Mouse (Mus musculus) kidney, postnatal 0 days (tissue): ENCODE results near the gene Gm6040. TPM values are rescaled to one million over a fixed set of nuclear protein-coding genes. Genes with fewer than 3 reads are reported as not detected.

ENCODE experiments used
- ATAC-seq: fragments of 200-750 bp; cut with Nextera tagmentation; replicated peaks from 2 replicates; pipeline ENCODE4 v1.8.0; 2017; ENCODE audit warnings: low read depth, moderate number of reproducible peaks, moderate TSS enrichment, moderate library complexity; ENCODE audit not compliant: low FRiP score
- DNase-seq: peaks from one replicate; pipeline ENCODE4 v3.0.0-alpha.2; 2016; ENCODE audit warnings: low spot score
- H3K27ac ChIP-seq: fragments of 300-500 bp; sonication (generic); 2 replicates; pipeline ENCODE4 v1.5.1; 2014; ENCODE audit warnings: mild to moderate bottlenecking
- H3K27me3 ChIP-seq: fragments of 300-500 bp; sonication (generic); 2 replicates; pipeline ENCODE4 v1.6.1; 2014; ENCODE audit warnings: low read length, mixed read lengths; ENCODE audit not compliant: insufficient read depth
- H3K36me3 ChIP-seq: fragments of 300-500 bp; sonication (generic); 2 replicates; pipeline ENCODE4 v1.6.1; 2014; ENCODE audit warnings: low read length, mixed read lengths; ENCODE audit not compliant: insufficient read depth
- H3K4me1 ChIP-seq: fragments of 300-500 bp; sonication (generic); replicated peaks from 2 replicates; pipeline ENCODE4 v1.6.1; 2014; ENCODE audit warnings: antibody characterized with exemption, low read length, mixed read lengths; ENCODE audit not compliant: insufficient read depth
- H3K4me2 ChIP-seq: fragments of 300-500 bp; sonication (generic); 2 replicates; pipeline ENCODE4 v1.6.1; 2014; ENCODE audit warnings: mild to moderate bottlenecking, low read length, moderate library complexity, mixed read lengths
- H3K4me3 ChIP-seq: fragments of 300-500 bp; sonication (generic); replicated peaks from 2 replicates; pipeline ENCODE4 v1.5.1; 2014; ENCODE audit warnings: low read depth, low read length
- H3K9ac ChIP-seq: fragments of 300-500 bp; sonication (generic); 2 replicates; pipeline ENCODE4 v1.6.1; 2014; ENCODE audit warnings: low read depth, low read length
- H3K9me3 ChIP-seq: fragments of 300-500 bp; sonication (generic); replicated peaks from 2 replicates; pipeline ENCODE4 v1.6.1; 2016; ENCODE audit warnings: low read length, inconsistent platforms, mixed read lengths
- CTCF ChIP-seq: IDR thresholded peaks from 2 replicates; pipeline ENCODE4 v1.5.1; 2016; ENCODE audit warnings: antibody characterized with exemption, low read depth, mild to moderate bottlenecking, moderate library complexity
- WGBS: fragments of 180-500 bp; shearing (Covaris S2); extraction: QIAGEN DNeasy Blood & Tissue Kit; methylation state at CpG from one replicate; pipeline ENCODE4 v1.1.7; 2014; 5-methylcytosine and 5-hydroxymethylcytosine counted together
- polyA plus RNA-seq: library from polyadenylated mRNA; unstranded; fragments of >200 nt; fragmentation: Nextera tagmentation; extraction: Ambion mirVana; gene quantifications from 2 replicates; pipeline ENCODE4 v1.2.1, GENCODE M21; 2015

The Gm6040 gene
- 0.13 TPM in 1 of 2 replicates, not detected in the other for polyA plus RNA-seq

- H3K4me1 ChIP-seq, result no peaks in the 10 kb centered on the region
- H3K4me3 ChIP-seq, result no peak within 1 kb of the TSS
- no peak within 1 kb of the TSS for H3K4me2 ChIP-seq
- TF ChIP-seq CTCF, result no peak
- no peaks in the 10 kb centered on the region for H3K9me3 ChIP-seq
- 72% methylated on average over 3 of the region's 3 CpGs for WGBS
- H3K27ac ChIP-seq, result no peak within 1 kb of the TSS
- H3K9ac ChIP-seq, result no peak within 1 kb of the TSS
- H3K36me3 ChIP-seq, result no peaks in the 10 kb centered on the region
- DNase-seq (no peak), ATAC-seq (no peak)
- H3K27me3 ChIP-seq, result no peaks in the 10 kb centered on the region
Observed at GRCm38 (mm10) chr8:20921971-20922370, at the start of gene Gm6040. Gene Gm6040, minus strand, starts transcription at chr8:20922071.

GRCm38 (mm10) chr8:20964531-20964930 is 42.7 kb upstream of the Gm6040 start:
- no peak overlapping the region for H3K4me2 ChIP-seq
- WGBS, result 81% methylated on average over 2 of the region's 2 CpGs

DNA sequence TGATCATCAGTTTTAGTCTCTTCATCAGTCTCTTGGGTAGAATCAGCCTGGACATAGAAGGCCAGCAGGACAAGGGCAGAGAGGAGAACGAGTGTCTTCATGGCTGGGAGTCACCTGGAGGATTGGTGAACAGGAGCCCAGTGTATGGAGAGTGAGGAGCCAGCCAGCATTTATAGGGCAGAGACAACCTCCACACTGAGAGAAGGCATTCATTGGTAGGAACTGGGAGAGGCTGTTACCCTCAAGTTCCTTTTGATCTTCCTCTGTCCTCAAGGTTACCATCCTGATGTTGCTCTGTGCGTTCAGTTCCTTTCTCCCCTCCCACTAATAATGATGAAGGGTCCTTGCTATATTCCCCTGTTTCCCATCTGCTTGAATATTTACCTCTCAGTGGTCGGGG is 22.7 kb upstream of the Gm6040 start, which contains the start of gene AY761185:
AY761185 (minus strand) TSS at position 101 of the 400 bp plus-strand sequence.
- WGBS, result 78% methylated on average over 3 of the region's 3 CpGs
- no peak for DNase-seq
- no peak for ATAC-seq
- Histone ChIP-seq H3K27me3 (no peaks in the 10 kb centered on the region), H3K4me2 (no peak within 1 kb of the TSS), H3K9me3 (0 out of 2 replicates have a peak, but pooled peaks cover 3% of the 10 kb centered on the region), H3K36me3 (no peaks in the 10 kb centered on the region), H3K9ac (no peak within 1 kb of the TSS), H3K4me1 (no peaks in the 10 kb centered on the region), H3K4me3 (no peak within 1 kb of the TSS), H3K27ac (no peak within 1 kb of the TSS)
- no peak for TF ChIP-seq CTCF

More at GRCm38 (mm10) chr8:20964531-20964930, 42.7 kb upstream of the Gm6040 start:
- DNase-seq (no peak), ATAC-seq (no peak)
- Histone ChIP-seq H3K36me3 (no peaks in the 10 kb centered on the region), H3K9me3 (no peaks in the 10 kb centered on the region), H3K27ac (no peak overlapping the region), H3K27me3 (no peaks in the 10 kb centered on the region), H3K9ac (no peak overlapping the region), H3K4me1 (no peaks in the 10 kb centered on the region), H3K4me3 (no peak overlapping the region)
- no peak for TF ChIP-seq CTCF

DNA sequence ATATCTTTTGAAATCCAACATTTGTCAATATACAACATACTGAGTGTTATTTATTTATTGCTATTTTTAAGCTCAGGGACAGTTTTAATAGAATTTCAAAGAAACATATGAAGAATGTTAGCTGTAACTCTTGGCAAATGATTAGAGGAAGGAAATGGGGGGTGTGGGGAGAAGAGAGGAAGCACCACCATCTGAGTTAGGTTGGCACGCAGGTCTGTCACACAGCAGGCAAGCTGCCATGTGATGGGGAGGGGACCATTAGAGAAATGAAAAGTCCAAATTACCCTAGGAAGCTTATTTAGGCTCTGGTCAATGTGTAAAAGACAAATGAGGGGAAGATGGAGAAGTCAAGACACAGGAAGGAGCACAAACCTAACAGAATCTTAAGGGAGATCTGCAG is 9.6 kb downstream of the Gm6040 start:
- DNase-seq (no peak), ATAC-seq (no peak)
- no peak for TF ChIP-seq CTCF
- H3K36me3 ChIP-seq, result no peaks in the 10 kb centered on the region
- no peak overlapping the region for H3K4me3 ChIP-seq
- H3K27me3 ChIP-seq, result no peaks in the 10 kb centered on the region
- WGBS, result 82% methylated on average over 1 of the region's 1 CpGs
- no peaks in the 10 kb centered on the region; the same call in none of the 2 replicates for H3K9me3 ChIP-seq
- no peaks in the 10 kb centered on the region for H3K4me1 ChIP-seq
- no peak overlapping the region for H3K27ac ChIP-seq
- no peak overlapping the region for H3K9ac ChIP-seq
- H3K4me2 ChIP-seq, result no peak overlapping the region

- no peak for DNase-seq
- WGBS, result 66% methylated on average over 2 of the region's 2 CpGs
- Histone ChIP-seq H3K27ac (no peak overlapping the region), H3K4me3 (no peak overlapping the region), H3K27me3 (no peaks in the 10 kb centered on the region), H3K9ac (no peak overlapping the region), H3K36me3 (no peaks in the 10 kb centered on the region), H3K4me1 (no peaks in the 10 kb centered on the region), H3K9me3 (no peaks in the 10 kb centered on the region; the same call in 1 of the 2 replicates), H3K4me2 (no peak overlapping the region)
- ATAC-seq, result no peak
- no peak for TF ChIP-seq CTCF
Observed at GRCm38 (mm10) chr8:20908256-20908655, 13.6 kb downstream of the Gm6040 start.

DNA sequence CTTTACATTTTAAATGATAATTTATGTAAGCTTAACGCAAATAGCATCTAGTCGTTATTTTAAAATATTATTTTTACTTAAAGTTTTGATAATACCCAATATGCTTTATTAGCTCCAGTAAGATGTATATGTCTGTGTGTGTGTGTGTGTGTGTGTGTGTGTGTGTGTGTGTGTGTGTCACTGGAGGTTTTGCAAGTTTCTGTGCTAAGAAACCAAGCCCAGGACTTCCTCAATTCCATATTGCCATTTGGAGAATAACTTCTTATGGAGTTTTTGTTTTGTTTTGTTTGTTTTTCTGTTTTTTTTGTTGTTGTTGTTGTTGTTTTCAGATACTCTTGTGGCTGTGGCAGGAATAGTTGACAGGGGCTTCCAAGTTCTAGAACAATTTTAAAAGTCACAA is 14.8 kb downstream of the Gm6040 start:
- H3K27ac ChIP-seq, result no peak overlapping the region
- no peaks in the 10 kb centered on the region for H3K36me3 ChIP-seq
- no peak for DNase-seq
- no peaks in the 10 kb centered on the region for H3K4me1 ChIP-seq
- H3K4me2 ChIP-seq, result no peak overlapping the region
- 88% methylated on average over 2 of the region's 2 CpGs for WGBS
- no peak overlapping the region for H3K4me3 ChIP-seq
- H3K9ac ChIP-seq, result no peak overlapping the region
- no peak for ATAC-seq
- no peaks in the 10 kb centered on the region for H3K9me3 ChIP-seq
- TF ChIP-seq CTCF, result no peak
- H3K27me3 ChIP-seq, result no peaks in the 10 kb centered on the region

DNA sequence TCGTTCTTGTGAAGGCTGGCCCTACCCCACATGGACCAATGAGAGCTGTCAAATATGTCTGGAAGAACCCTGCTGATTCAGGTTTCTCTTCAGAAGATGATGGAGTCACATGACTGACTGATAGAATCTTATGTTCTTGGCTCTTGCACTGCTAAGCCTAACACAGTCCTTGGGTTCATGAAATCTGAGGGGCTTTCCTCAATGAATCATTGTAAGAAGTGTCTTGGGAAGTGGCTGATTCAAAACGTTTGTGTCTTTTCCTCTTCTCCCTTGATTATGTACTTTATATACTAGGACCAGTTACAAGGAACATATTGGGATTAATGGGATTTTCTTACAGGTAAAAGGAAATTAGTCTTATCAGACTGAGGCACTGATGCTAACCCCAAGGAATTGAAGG is 19.3 kb downstream of the Gm6040 start, which contains the start of gene Gm15056:
Gm15056 (minus strand) TSS at position 101 of the 400 bp plus-strand sequence.
- no peaks in the 10 kb centered on the region for H3K27me3 ChIP-seq
- 49% methylated on average over 2 of the region's 2 CpGs for WGBS

More for the DNA sequence above, 19.3 kb downstream of the Gm6040 start, which contains the start of gene Gm15056:
- H3K4me1 ChIP-seq, result no peaks in the 10 kb centered on the region
- H3K9me3 ChIP-seq, result no peaks in the 10 kb centered on the region
- TF ChIP-seq CTCF, result no peak
- no peak within 1 kb of the TSS for H3K27ac ChIP-seq
- no peak within 1 kb of the TSS for H3K9ac ChIP-seq
- no peak within 1 kb of the TSS for H3K4me3 ChIP-seq
- no peak for ATAC-seq
- H3K4me2 ChIP-seq, result no peak within 1 kb of the TSS
- no peaks in the 10 kb centered on the region for H3K36me3 ChIP-seq
- DNase-seq, result no peak
